Mouse (Mus musculus) liver, postnatal 0 days (tissue): ENCODE measurements around the gene Spi1.

Experiments used
- CTCF ChIP-seq: sonication (generic); IDR thresholded peaks from 2 replicates; pipeline ENCODE4 v1.5.1; 2016; ENCODE audit warnings: antibody characterized with exemption, low read depth
- EP300 ChIP-seq: IDR thresholded peaks from 2 replicates; pipeline ENCODE4 v1.6.1; 2016; ENCODE audit warnings: antibody characterized with exemption, low read depth, mild to moderate bottlenecking

- no peak for TF ChIP-seq CTCF
- TF ChIP-seq EP300: no peak
Observed at GRCm38 (mm10) chr2:91118647-91119046, 36.5 kb downstream of the Spi1 start.
